Mouse (Mus musculus) limb, embryonic 11.5 days (tissue): ENCODE measurements around the gene Olfr1036. TPM values are rescaled to one million over a fixed set of nuclear protein-coding genes. Genes with fewer than 3 reads are reported as not detected.
"Not testable (repeated sequence)": the region's sequence is repeated elsewhere in the genome, so short reads cannot be mapped to it uniquely, and the experiment has no call there.

Source experiments
- ATAC-seq: fragments of 200-750 bp; cut with Nextera tagmentation; 2 replicates; pipeline ENCODE4 v1.8.0; 2017; ENCODE audit warnings: low read depth; ENCODE audit not compliant: insufficient number of reproducible peaks, low FRiP score, low TSS enrichment
- DNase-seq: peaks from one replicate; pipeline ENCODE4 v3.0.0-alpha.2; 2015; ENCODE audit warnings: low spot score
- H3K27ac ChIP-seq: fragments of 300-500 bp; sonication (generic); replicated peaks from 2 replicates; pipeline ENCODE4 v1.5.1; 2014; ENCODE audit warnings: low read depth, mild to moderate bottlenecking, low read length
- H3K27me3 ChIP-seq: fragments of 300-500 bp; sonication (generic); 2 replicates; pipeline ENCODE4 v1.6.1; 2014; ENCODE audit warnings: mild to moderate bottlenecking, low read length, mixed read lengths; ENCODE audit not compliant: control insufficient read depth, insufficient read depth
- H3K36me3 ChIP-seq: fragments of 300-500 bp; sonication (generic); 2 replicates; pipeline ENCODE4 v1.6.1; 2014; ENCODE audit warnings: mild to moderate bottlenecking, low read length, moderate library complexity, mixed read lengths; ENCODE audit not compliant: control insufficient read depth, insufficient read depth
- H3K4me1 ChIP-seq: fragments of 300-500 bp; sonication (generic); 2 replicates; pipeline ENCODE4 v1.6.1; 2014; ENCODE audit warnings: low read length, mixed read lengths; ENCODE audit not compliant: control insufficient read depth, insufficient read depth
- H3K4me2 ChIP-seq: fragments of 300-500 bp; sonication (generic); 2 replicates; pipeline ENCODE4 v1.6.1; 2014; ENCODE audit warnings: low read depth, mild to moderate bottlenecking, moderate library complexity; ENCODE audit not compliant: severe bottlenecking
- H3K4me3 ChIP-seq: fragments of 300-500 bp; sonication (generic); 2 replicates; pipeline ENCODE4 v1.5.1; 2014; ENCODE audit warnings: low read depth, low read length
- H3K9ac ChIP-seq: fragments of 300-500 bp; sonication (generic); 2 replicates; pipeline ENCODE4 v1.6.1; 2014; ENCODE audit warnings: mild to moderate bottlenecking, low read length
- H3K9me3 ChIP-seq: fragments of 300-500 bp; sonication (generic); 2 replicates; pipeline ENCODE4 v1.6.1; 2016; ENCODE audit warnings: low read length; ENCODE audit not compliant: control insufficient read depth
- WGBS: fragments of 180-500 bp; shearing (Covaris S2); extraction: QIAGEN DNeasy Blood & Tissue Kit; methylation state at CpG from one replicate; pipeline ENCODE4 v1.1.7; 2014; 5-methylcytosine and 5-hydroxymethylcytosine counted together
- polyA plus RNA-seq: library from polyadenylated mRNA; unstranded; fragments of >200 nt; fragmentation: Nextera tagmentation; extraction: Ambion mirVana; gene quantifications from 2 replicates; pipeline ENCODE4 v1.2.1, GENCODE M21; 2014

The Olfr1036 gene
- not detected in 2 replicates for polyA plus RNA-seq

DNA sequence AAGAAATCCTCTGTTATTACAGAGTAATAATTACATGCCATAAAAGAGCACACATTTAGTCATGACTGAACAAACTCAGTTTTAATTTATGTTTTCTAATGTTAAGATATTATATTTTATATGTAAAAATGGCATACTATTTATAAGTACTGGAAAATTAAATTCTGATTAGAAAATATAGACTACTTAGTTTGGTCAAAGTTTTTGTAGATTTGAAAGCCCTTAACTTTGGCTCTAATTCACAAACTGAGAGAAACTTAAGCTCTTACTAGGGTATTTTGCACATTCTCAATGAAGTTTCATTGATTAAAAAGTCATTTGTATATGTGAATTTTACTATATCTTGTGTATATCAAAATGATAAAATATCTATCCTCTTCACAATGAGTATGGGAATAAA lies at the start of gene Olfr1036:
Olfr1036 (plus strand) TSS at position 301 of the 400 bp plus-strand sequence.
- DNase-seq, ATAC-seq, H3K36me3 ChIP-seq, H3K9me3 ChIP-seq, H3K4me2 ChIP-seq, H3K27ac ChIP-seq, H3K9ac ChIP-seq, H3K27me3 ChIP-seq, H3K4me1 ChIP-seq, H3K4me3 ChIP-seq: not testable (repeated sequence)

DNA sequence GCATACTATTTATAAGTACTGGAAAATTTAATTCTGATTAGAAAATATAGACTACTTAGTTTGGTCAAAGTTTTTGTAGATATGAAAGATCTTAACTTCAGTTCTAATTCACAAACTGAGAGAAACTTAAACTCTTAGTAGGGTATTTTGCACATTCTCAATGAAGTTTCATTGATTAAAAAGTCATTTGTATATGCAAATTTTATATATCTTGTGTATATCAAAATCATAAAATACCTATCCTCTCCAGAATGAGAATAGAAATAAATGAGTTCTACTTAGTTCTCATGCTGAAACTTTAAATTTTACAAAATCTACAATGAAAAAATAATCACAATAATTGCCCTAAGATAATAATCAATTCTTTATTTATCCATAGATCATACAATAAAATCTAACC lies 28.2 kb upstream of the Olfr1036 start, which contains the start of gene Olfr1034:
Olfr1034 (plus strand) TSS at position 301 of the 400 bp plus-strand sequence.
- ATAC-seq = no peak

DNA sequence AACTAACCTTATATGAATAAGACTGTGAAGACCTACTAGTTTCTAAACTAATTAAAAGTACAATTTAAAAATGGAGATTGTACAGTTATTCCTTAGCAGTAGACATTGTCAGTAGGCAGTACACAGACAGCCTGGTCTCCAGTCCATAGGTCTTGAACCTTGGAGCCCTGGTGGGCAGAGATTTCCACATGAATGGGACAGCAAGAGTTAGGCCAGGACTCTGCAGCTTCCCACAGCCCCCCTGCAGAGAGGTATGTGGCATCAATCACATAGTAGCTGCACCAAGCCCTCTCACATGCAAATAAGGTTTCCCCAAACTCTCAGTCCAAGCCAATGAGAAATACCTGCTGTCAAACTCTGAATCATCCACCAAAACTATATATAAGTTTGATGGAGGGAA lies 23.0 kb upstream of the Olfr1036 start:
- H3K4me2 ChIP-seq, DNase-seq, H3K9me3 ChIP-seq, H3K36me3 ChIP-seq, H3K27ac ChIP-seq, H3K4me3 ChIP-seq, ATAC-seq, H3K9ac ChIP-seq, H3K27me3 ChIP-seq, H3K4me1 ChIP-seq: not testable (repeated sequence)

More for the DNA sequence above, 28.2 kb upstream of the Olfr1036 start, which contains the start of gene Olfr1034:
- Histone ChIP-seq H3K27ac (no peak within 1 kb of the TSS), H3K9ac (no peak within 1 kb of the TSS), H3K4me1 (no peaks in the 10 kb centered on the region), H3K36me3 (no peaks in the 10 kb centered on the region), H3K27me3 (no peaks in the 10 kb centered on the region), H3K4me3 (no peak within 1 kb of the TSS), H3K4me2 (no peak within 1 kb of the TSS), H3K9me3 (no peaks in the 10 kb centered on the region)
- DNase-seq = no peak

- 100% methylated on average over 2 of the region's 2 CpGs for whole genome bisulfite sequencing
- not testable (repeated sequence) for DNase-seq, H3K4me3 ChIP-seq, ATAC-seq, H3K4me2 ChIP-seq, H3K36me3 ChIP-seq, H3K9ac ChIP-seq, H3K27me3 ChIP-seq, H3K27ac ChIP-seq, H3K4me1 ChIP-seq, H3K9me3 ChIP-seq
These were observed 10.0 kb upstream of the Olfr1036 start for GRCm38 (mm10) chr2:86063766-86064165.

- Histone ChIP-seq H3K9me3 (no peaks in the 10 kb centered on the region), H3K9ac (no peak overlapping the region), H3K4me3 (no peak overlapping the region), H3K4me1 (no peaks in the 10 kb centered on the region), H3K36me3 (no peaks in the 10 kb centered on the region), H3K27ac (no peak overlapping the region), H3K4me2 (no peak overlapping the region), H3K27me3 (no peaks in the 10 kb centered on the region)
- 98% methylated on average over 8 of the region's 8 CpGs for WGBS
- no peak for ATAC-seq
- no peak for DNase-seq
These were observed 3.6 kb upstream of the Olfr1036 start for GRCm38 (mm10) chr2:86070189-86070588.

DNA sequence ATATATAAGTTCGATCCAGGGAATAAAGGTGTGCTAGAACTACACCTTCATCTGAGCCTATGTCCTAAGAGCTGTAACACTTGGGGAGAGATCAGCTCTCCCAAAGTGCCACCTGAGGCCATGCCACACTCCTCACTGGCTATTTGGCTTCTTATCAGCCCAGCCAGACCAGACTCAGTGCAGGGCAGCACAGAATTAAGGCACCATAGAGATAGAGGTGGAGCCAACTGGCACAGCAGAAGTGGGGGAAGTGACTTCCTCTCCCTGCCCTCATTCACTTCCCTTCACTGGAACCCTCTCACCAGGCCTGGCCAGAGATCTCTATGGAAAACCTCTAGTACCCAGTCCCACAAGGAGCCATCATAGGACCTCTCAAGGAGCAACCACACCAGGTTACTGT lies 6.7 kb downstream of the Olfr1036 start:
- H3K27me3 ChIP-seq, H3K4me3 ChIP-seq, H3K36me3 ChIP-seq, H3K27ac ChIP-seq, H3K4me2 ChIP-seq, ATAC-seq, DNase-seq, H3K4me1 ChIP-seq, H3K9me3 ChIP-seq, H3K9ac ChIP-seq: not testable (repeated sequence)
- WGBS = 95% methylated on average over 1 of the region's 1 CpGs

DNA sequence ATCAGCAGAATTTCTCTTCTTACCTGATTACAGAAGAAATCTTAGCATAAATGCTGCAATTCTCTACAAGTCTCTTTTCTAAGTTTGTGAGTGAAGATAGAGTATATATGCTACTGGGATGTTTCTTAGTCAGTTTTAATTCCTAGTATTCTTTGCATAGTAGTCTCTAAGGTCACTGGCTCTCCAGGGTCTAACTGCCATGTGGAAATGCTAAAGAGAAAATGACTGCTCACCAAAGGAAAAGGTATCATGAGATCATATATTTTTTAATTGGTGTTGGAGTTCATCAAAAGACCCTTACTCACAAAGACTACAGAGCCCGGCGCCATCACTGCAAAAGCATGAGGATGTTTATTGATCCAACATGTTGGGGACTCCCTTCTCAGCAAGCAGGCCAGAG lies 13.5 kb downstream of the Olfr1036 start, which contains the start of gene Olfr1037:
Olfr1037 (minus strand) TSS at position 101 of the 400 bp plus-strand sequence.
- Histone ChIP-seq H3K36me3 (no peaks in the 10 kb centered on the region), H3K27me3 (no peaks in the 10 kb centered on the region), H3K4me2 (no peak within 1 kb of the TSS), H3K4me1 (no peaks in the 10 kb centered on the region), H3K4me3 (no peak within 1 kb of the TSS), H3K9me3 (no peaks in the 10 kb centered on the region), H3K27ac (no peak within 1 kb of the TSS), H3K9ac (no peak within 1 kb of the TSS)
- DNase-seq = no peak
- 96% methylated on average over 2 of the region's 2 CpGs for WGBS
- no peak for ATAC-seq

Other genes starting within 250 kb of the Olfr1036 start
- gene Olfr1019, start 228.5 kb upstream of the Olfr1036 start, polyA plus RNA-seq = not detected in 2 replicates
- gene Olfr1020, start 227.0 kb upstream of the Olfr1036 start, polyA plus RNA-seq = not detected in 2 replicates
- gene Olfr1022, start 205.4 kb upstream of the Olfr1036 start, polyA plus RNA-seq = not detected in 2 replicates
- gene Olfr1023, start 188.4 kb upstream of the Olfr1036 start, polyA plus RNA-seq = not detected in 2 replicates
- not detected in 2 replicates for gene Olfr1024, start 168.9 kb upstream of the Olfr1036 start, polyA plus RNA-seq
- not detected in 2 replicates for gene Olfr1025-ps1, start 158.8 kb upstream of the Olfr1036 start, polyA plus RNA-seq
- gene Olfr1026, start 152.4 kb upstream of the Olfr1036 start, polyA plus RNA-seq = not detected in 2 replicates
- not detected in 2 replicates for gene Olfr1028, start 123.6 kb upstream of the Olfr1036 start, polyA plus RNA-seq
- not detected in 2 replicates for gene Olfr1029, start 100.1 kb upstream of the Olfr1036 start, polyA plus RNA-seq
- gene Olfr1030, start 94.7 kb upstream of the Olfr1036 start, polyA plus RNA-seq = not detected in 2 replicates
- not detected in 2 replicates for gene Olfr1031, start 83.7 kb upstream of the Olfr1036 start, polyA plus RNA-seq
- gene Olfr1032, start 68.5 kb upstream of the Olfr1036 start, polyA plus RNA-seq = not detected in 2 replicates
- not detected in 2 replicates for gene Olfr1033, start 53.4 kb upstream of the Olfr1036 start, polyA plus RNA-seq
- not detected in 2 replicates for gene Olfr1034, start 28.1 kb upstream of the Olfr1036 start, polyA plus RNA-seq
- gene Olfr1037, start 13.4 kb downstream of the Olfr1036 start, polyA plus RNA-seq = not detected in 2 replicates
- gene Olfr1039, start 61.9 kb downstream of the Olfr1036 start, polyA plus RNA-seq = not detected in 2 replicates
- gene Olfr1040, start 72.7 kb downstream of the Olfr1036 start, polyA plus RNA-seq = not detected in 2 replicates
- gene Olfr1042, start 87.8 kb downstream of the Olfr1036 start, polyA plus RNA-seq = not detected in 2 replicates
- not detected in 2 replicates for gene Olfr1043, start 93.5 kb downstream of the Olfr1036 start, polyA plus RNA-seq
- not detected in 2 replicates for gene Olfr1044, start 103.8 kb downstream of the Olfr1036 start, polyA plus RNA-seq
- gene Olfr52, start 111.7 kb downstream of the Olfr1036 start, polyA plus RNA-seq = not detected in 2 replicates
- not detected in 2 replicates for gene Olfr1045, start 129.0 kb downstream of the Olfr1036 start, polyA plus RNA-seq
- gene Olfr1046, start 145.3 kb downstream of the Olfr1036 start, polyA plus RNA-seq = not detected in 2 replicates
- not detected in 2 replicates for gene Olfr1047, start 157.4 kb downstream of the Olfr1036 start, polyA plus RNA-seq
- not detected in 2 replicates for gene Olfr1048, start 166.3 kb downstream of the Olfr1036 start, polyA plus RNA-seq
- not detected in 2 replicates for gene Olfr1049, start 184.3 kb downstream of the Olfr1036 start, polyA plus RNA-seq
- gene Olfr1051, start 205.1 kb downstream of the Olfr1036 start, polyA plus RNA-seq = not detected in 2 replicates
- not detected in 2 replicates for gene Olfr1052, start 218.5 kb downstream of the Olfr1036 start, polyA plus RNA-seq
- gene Olfr1053, start 241.3 kb downstream of the Olfr1036 start, polyA plus RNA-seq = not detected in 2 replicates